Mouse (Mus musculus) left cerebral cortex, adult 2 months (tissue): Measurements from ENCODE around the gene Gm49336. TPM values are rescaled to one million over a fixed set of nuclear protein-coding genes. Genes with fewer than 3 reads are reported as not detected.
A peak's percentile ranks its signal among the peaks of the same experiment; 100 is the strongest.

Experiments used
- DNase-seq, 2 experiments: peaks; one replicate each; pipeline ENCODE4 v3.0.0; 2021 to 2022; ENCODE audit warnings: low spot score in 2 of 2, mixed read lengths in 1 of 2; ENCODE audit errors: extremely low spot score in 1 of 2
- H3K27ac ChIP-seq: fragments of 200-600 bp; 2 replicates; pipeline ENCODE4 v1.8.1; 2022
- H3K4me3 ChIP-seq: fragments of 200-600 bp; 2 replicates; pipeline ENCODE4 v1.8.1; 2022
- CTCF ChIP-seq: fragments of 200-600 bp; IDR thresholded peaks from 2 replicates; pipeline ENCODE4 v1.8.1; 2022; ENCODE audit warnings: antibody characterized with exemption, mild to moderate bottlenecking, moderate library complexity
- intact Hi-C: fragments of 180-260 bp; cut with DNase I; formaldehyde crosslinking; loops from one replicate; pipeline ENCODE4 v1.15.1; 2025
- microRNA-seq, 2 experiments: library from miRNA; unstranded; fragments of <30 nt; microRNA quantifications; one replicate each; pipeline ENCODE4 v1.2.0; 2021
- total RNA-seq, 2 experiments: library from RNA; stranded (reverse); gene quantifications; 2 replicates each; pipeline ENCODE4 v1.2.3; 2021

Gm49336 gene
- total RNA-seq, 2 experiments from 2014 or later = 75.3 to 76.9 TPM

DNA sequence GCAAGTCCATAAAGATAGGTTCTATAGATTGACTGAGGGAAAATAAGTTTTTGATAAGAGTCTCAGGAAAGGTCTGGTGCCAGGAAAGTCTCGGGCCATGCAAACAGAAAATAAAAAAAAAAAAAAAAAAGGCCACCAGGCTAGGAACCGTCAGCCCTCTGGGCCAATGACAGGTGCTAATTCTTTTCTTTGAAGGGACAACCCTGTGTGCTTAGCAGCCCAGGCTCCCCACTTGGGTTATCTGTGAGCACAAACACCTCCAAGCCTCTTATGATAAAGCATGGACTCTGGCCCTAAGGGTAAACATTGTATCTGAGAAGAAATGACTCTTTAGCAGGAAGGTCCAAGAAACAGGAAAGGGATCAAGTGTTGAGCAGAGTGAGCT lies 72.7 kb downstream of the Gm49336 start:
- intact Hi-C loops = loop anchor here (5.0 kb wide), 1 partner anchor 151 kb away; no protein-coding TSS in a partner anchor
- no peak overlapping the region for H3K27ac ChIP-seq
- no peak for TF ChIP-seq CTCF
- peak overlapping the region; percentile 83 for H3K4me3 ChIP-seq
- no peak for DNase-seq

DNA sequence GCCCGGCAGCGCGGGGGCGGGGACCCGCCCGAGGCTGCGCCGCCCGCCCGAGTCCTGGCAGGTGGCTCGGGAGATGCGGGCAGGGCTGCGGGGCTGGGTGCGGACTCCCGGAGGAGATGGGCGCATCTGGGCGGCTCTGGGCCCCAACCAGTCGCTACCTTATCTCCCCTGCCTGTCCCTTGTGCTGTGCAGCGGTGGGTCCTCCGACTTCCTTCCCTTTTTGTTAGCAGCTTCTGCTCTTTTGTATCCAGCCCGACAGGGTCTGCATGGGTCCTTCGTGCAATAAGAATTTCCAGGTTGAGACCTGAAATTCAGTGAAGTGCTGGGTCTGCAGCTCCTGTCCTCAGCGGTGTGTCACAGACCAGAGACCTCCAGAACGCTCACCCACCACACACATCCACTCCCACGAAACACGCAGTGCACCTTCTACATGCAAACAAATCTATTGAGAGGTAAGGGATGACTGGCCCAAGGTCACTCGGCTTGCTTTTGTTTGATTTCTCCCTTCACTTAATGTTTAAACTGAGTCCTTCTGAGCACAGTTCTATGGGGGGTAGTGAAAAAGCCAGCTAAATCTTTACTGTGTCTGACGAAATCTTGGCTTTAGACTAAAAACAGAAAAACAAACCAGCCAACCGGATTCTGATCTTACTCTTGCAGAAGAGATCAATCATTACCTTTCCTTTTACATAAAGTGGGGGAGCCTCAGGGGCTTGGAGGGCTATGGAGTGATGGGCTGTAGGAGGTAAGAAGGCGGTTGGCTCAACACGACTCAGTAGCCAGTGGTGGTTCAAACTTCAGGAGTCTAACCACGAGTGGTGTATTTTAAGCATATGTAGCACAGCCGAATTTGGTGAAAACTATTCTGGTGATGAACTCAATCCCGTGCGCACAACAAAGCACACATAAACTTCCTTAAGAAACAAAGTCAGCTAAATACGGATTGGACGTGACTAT lies 73.4 kb downstream of the Gm49336 start:
- intact Hi-C loops = loop anchor here (5.0 kb wide), 1 partner anchor 151 kb away; no protein-coding TSS in a partner anchor
- no peak for TF ChIP-seq CTCF

DNA sequence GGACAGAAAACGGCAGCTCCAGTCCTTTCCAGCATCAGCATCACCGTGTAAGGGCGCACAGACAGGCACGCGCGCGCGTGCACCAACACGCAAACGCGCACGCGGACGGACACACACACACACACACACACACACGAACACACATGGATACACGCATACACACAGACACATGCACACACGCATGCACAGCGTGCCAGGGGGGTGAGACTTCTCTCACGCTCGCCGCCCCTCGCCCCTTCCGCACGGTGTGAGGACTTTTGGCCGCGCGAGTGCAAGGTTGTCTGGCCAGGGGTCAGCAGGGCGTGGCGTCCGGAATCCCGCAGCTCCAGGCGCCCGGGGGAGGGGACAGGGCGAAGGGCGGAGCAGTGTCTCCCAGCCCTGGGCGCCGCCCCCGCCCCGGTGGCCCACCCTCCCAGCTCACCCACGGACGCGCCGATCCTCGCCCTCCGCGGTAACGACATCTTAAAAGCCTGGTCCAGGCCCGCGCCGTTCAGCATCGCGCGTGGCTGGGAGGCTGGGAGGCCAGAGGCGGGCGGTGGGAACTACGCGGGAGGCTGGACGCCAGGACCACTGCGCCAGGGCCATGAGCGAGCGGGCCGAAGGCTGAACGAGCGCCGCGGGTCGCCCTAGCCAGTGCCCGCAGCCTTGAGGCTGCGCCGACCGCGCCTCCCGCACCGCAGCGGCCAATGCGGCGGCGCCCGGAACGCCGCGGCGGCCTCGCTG lies 74.3 kb downstream of the Gm49336 start:
- peak; percentile 65 to 66 for DNase-seq
- TF ChIP-seq CTCF = no peak
- Histone ChIP-seq H3K27ac (peak overlapping the region; percentile 98), H3K4me3 (peak overlapping the region; percentile 83)
- intact Hi-C loops = loop anchor here (5.0 kb wide), 1 partner anchor 150 kb away; no protein-coding TSS in a partner anchor

More for the DNA sequence above, 73.4 kb downstream of the Gm49336 start:
- Histone ChIP-seq H3K27ac (peak overlapping the region; percentile 98), H3K4me3 (peak overlapping the region; percentile 83)
- DNase-seq = no peak

DNA sequence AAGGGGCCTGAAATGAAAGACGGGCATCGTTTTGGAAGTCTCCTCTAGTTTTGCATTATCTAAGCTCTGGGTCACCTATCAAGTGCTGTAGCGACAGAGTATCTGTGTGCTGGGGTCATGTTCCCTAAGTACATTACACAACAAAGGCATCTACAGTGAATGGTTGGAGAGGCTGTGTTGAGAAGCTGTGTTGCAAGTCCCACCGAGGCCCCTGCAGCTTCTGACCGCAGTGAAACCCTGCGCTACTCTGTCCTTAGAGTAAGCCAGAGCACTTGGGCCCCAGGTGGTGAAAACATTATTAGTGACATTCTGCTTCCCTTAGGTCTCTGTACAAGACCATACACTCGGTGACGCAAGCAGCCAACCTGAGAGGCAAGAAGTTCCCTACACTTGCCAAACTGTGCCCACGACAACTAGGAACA lies 74.8 kb downstream of the Gm49336 start:
- Histone ChIP-seq H3K27ac (peak overlapping the region; percentile 98), H3K4me3 (peak overlapping the region; percentile 83)
- no peak for TF ChIP-seq CTCF
- intact Hi-C loops = loop anchor here (5.0 kb wide), 1 partner anchor 149 kb away; no protein-coding TSS in a partner anchor
- DNase-seq = no peak

DNA sequence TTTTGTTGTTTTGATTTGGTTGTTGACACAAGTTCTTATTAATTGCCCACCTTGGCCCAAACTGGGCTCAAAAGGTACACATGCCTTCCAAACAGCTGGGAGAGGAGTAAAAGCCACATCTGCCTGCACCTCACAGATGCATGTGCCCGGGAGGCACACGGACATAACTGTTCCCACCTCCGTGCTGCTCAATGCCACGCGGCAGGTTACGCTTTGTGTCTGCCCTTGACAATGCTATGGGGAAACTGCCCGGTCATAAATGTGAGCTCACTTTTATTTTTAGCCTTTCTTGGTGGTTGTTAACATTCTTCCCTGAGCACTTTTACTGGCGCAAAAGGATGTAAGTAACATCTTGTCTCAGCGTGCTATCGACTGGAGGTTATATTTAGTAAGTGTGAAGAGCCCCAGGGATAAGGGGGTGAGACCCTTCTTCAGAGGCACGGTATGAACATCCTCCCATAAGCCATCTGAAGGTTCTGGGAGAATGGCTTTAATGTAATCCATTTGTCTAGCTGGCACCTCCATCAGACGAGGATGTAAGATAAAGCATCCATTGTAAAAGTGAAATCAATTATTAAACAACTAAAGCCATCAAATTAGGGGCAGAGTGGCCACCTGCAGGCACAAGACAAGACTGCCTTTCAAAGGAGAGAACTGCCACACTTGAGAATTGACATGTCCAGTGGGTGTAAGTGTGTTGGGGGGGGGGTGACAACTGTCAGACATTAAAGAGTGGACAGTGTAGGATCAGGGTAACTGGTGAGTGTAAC lies 78.8 kb downstream of the Gm49336 start:
- TF ChIP-seq CTCF = no peak
- no peak for DNase-seq
- Histone ChIP-seq H3K4me3 (no peak overlapping the region), H3K27ac (no peak overlapping the region)
- intact Hi-C loops = no loop called here

DNA sequence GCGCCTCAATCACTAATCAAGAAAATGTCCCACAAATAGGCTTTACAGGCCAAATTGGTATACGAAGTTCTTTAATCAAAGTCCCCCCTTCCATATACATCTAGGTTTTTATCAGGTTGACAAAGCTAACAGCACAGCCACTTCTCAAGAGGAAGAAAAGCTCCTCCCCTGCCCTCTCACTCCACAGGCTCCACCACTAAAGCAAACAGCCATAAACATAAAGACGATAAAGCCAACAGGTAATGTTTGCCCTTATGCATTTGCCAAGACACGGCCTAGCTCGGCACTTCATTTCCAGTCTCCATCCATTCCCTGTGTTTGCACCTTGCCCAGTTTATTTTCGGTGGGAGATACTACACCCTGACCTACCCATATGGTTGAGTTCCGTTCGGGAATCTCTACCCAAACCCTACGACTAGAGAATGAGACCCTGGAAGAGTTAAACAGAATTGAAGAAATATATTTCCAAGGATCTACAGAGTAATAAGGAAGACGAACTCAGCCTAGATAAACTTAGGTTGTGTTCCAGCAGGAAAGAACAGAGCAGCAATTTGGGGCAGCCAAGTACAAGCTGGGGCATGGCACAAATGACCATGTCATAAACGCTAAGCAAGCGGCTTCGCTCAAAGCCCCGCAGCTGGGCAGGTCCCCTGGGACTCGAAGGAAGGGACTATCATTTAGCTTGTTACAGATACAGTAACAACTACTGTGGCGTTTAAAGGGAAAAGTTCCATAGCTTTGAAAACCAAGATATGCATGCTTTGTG lies 80.3 kb downstream of the Gm49336 start:
- Histone ChIP-seq H3K27ac (no peak overlapping the region), H3K4me3 (no peak overlapping the region)
- intact Hi-C loops = no loop called here
- no peak for DNase-seq
- TF ChIP-seq CTCF = no peak

DNA sequence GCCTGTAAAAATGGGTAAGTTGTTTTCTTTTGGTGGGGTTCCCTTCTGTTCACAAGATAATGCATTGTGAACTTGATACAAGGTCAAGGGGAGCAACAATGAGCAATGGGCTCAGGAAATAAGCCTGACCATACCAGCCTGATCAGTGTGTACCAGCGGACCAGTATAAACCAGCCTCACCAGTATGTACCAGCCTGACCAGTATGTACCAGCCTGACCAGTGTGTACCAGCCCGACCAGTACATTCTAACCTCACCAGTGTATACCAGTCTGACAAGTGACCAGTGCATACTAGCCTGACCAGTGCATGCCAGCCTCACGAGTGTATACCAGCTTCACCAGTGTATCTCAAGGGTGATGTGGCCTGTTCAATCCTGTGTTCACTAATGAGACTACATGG lies 87.9 kb downstream of the Gm49336 start:
- no peak for DNase-seq
- intact Hi-C loops = no loop called here
- TF ChIP-seq CTCF = no peak
- no peak overlapping the region for H3K4me3 ChIP-seq
- no peak overlapping the region for H3K27ac ChIP-seq

Small RNA genes within 50 kb of the gene (microRNA-seq; reads per million reads assigned to microRNA genes)
- gene Mir719 = 0 reads per million in 2 experiments

Other genes starting within 250 kb of the Gm49336 start
- gene Atp8a2, start 54.3 kb downstream of the Gm49336 start, total RNA-seq = 10 to 100 TPM; 72.2 to 76.0 TPM
- not detected for gene Nupl1, start 76 bp downstream of the Gm49336 start, total RNA-seq
- 100 to 1,000 TPM; 105 to 118 TPM for gene Mtmr6, start 13.7 kb upstream of the Gm49336 start, total RNA-seq
- gene Amer2, start 121.8 kb upstream of the Gm49336 start, total RNA-seq = 10 to 100 TPM; 40.6 to 45.6 TPM